Mouse (Mus musculus) hematopoietic stem cell, adult 5-6 weeks (primary cell): ENCODE results near the gene Ttll3. TPM values are rescaled to one million over a fixed set of nuclear protein-coding genes. Genes with fewer than 3 reads are reported as not detected.

Source experiments
- ATAC-seq, 2 experiments: fragments of 125-278 bp in 1 of 2; replicated peaks in 1 of 2; 2 replicates each; pipeline ENCODE4 v1.8.0; 2016 to 2017; ENCODE audit warnings: inconsistent platforms in 2 of 2, mild to moderate bottlenecking in 2 of 2, moderate number of reproducible peaks in 2 of 2, low read depth in 1 of 2, moderate TSS enrichment in 1 of 2; ENCODE audit not compliant: low FRiP score in 2 of 2, poor library complexity in 2 of 2, severe bottlenecking in 2 of 2, insufficient read depth in 1 of 2, low TSS enrichment in 1 of 2
- total RNA-seq: library from RNA; stranded (forward); fragments of 172-1452, 232-1000 nt; gene quantifications from 2 replicates; pipeline ENCODE4 v1.2.3, GENCODE M21; 2017

The Ttll3 gene
- total RNA-seq, 1 experiment from 2014 or later: 7.5 TPM

GRCm38 (mm10) chr6:113404649-113405448 lies 15.8 kb downstream of the Ttll3 start:
- no peak for ATAC-seq

DNA sequence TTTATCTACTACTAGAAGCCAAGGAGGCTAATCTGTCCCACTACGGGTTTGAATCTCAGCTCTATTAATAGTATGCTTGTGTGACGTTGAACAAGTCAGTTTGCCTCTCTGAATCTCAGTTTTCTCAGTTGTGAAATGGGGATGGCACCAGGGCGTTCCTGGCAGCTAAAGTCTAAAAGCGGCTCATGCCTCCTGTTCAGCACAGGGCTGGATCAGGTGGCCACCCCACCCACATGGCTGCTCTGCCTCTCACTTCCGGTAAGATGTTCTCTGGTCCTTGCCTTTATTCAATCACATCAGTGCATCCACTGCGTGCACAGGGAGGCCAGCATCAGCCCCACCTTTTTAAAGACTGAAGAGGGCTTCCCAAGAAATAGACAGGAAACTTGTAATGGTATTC lies 16.4 kb downstream of the Ttll3 start:
- no peak for ATAC-seq

DNA sequence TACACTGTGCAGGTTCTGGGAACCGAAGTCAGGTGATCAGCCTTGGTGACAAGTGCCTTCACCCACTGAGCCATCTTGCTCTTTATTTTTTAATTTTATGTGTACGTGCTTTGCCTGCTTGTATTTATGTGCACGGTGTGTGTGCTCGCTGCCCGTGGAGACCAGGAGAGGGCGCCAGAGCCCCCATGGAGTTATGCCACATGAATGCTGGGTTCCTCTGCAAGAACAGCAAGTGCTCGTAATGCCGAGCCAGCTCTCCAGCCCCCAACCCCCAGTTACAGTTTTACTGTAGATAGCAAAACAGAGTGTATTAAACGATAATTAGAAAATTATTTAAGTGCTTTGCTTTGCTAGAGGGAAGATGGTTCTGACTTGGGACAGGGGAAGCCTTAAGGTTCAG lies 17.6 kb downstream of the Ttll3 start:
- ATAC-seq: no peak

DNA sequence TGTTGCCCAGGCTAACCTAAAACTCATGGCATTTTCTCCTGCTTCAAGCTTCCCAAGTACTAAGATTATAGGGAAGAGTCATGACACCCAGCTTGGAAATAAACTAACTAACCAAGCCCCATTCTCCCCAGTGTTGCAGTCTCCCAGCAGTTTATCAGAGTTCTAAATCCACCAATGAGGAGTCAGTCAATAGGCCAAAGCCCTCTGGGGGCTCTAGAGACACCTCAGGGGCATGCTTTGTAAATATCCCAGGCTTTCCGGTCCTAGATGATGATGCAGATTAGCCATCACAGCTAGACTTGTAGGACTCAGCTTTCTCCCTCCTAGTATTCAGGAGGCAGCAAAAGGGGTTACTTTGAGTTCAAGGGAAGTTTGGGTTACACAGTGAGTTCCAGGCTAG lies 20.9 kb downstream of the Ttll3 start:
- ATAC-seq: no peak

DNA sequence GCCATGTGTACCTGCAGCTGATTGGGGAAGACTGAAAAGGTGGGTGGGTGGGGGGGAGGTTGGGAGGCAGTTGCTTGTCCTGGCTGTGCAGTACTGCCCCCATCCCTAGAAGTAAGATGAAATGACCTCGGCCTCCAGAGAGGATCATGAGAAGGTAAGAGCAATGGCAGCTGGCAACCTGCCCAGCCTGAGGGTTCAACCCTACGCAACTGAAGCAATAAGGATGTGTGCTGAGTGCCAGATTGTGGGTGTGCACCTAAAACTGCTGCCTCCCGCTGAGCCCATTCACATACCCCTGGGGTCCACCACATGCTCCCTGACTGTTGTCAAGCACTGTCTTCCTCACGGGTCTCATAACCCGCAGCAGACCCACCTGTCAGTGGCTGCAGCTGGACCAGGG lies 27.4 kb downstream of the Ttll3 start:
- ATAC-seq: no peak

- peak; percentile 26 to 33 for ATAC-seq
Measured at GRCm38 (mm10) chr6:113418441-113419198, 29.6 kb downstream of the Ttll3 start.

- peak; percentile 96 to 98 for ATAC-seq
Measured at GRCm38 (mm10) chr6:113419199-113419587, 30.1 kb downstream of the Ttll3 start, which contains the start of gene Rpusd3. Gene Rpusd3 (minus strand): TSS chr6:113419340.

- ATAC-seq: no peak
Measured at GRCm38 (mm10) chr6:113423000-113423399, 33.9 kb downstream of the Ttll3 start.

GRCm38 (mm10) chr6:113424187-113424586 lies 35.1 kb downstream of the Ttll3 start:
- no peak for ATAC-seq

GRCm38 (mm10) chr6:113426696-113427095 lies 37.6 kb downstream of the Ttll3 start:
- ATAC-seq: no peak

- peak; percentile 42 to 52; a peak in 2 of 4 replicates for ATAC-seq
Measured at GRCm38 (mm10) chr6:113427397-113427796, 38.3 kb downstream of the Ttll3 start.

DNA sequence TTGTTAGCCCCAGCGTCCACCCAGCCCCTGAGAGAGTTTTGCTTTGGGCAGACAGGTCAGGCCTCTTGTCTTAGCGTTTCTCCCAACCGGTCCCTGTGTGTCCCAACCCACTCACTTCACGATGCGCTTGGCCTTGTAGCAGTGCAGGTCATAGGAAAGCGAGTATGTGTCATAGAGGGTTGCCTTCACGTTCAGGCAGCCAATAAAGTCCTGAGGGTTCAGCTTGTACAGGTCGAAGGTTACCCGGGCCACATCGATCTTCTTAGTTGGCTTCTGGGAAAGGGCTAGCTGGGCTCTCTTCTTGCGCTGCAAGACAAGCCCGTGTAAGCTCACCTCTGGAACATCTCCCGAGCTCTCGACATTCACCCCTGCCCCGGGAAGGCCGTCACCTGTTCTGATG lies 38.9 kb downstream of the Ttll3 start:
- ATAC-seq: no peak

DNA sequence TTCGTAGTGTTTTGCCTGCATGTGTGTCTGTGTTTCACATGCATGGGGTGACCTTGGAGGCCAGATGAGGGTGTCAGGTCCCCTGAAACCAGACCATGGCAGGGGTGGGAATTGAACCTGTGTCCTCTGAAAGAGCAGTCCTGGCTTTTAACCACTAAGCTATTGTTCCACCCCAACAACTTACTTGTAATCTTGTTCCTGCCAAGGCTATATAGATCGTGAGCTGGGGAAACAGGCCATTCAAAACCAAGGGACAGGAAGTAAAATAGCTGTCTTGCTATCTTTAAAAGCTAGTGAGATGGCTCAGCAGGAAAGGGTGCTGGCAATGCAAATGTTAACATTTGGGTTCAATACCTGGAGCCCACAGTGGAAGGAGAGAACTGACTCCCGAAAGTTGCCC lies 40.9 kb downstream of the Ttll3 start:
- no peak for ATAC-seq

GRCm38 (mm10) chr6:113430846-113431245 lies 41.8 kb downstream of the Ttll3 start:
- no peak for ATAC-seq

GRCm38 (mm10) chr6:113431801-113432200 lies 42.7 kb downstream of the Ttll3 start:
- ATAC-seq: no peak

GRCm38 (mm10) chr6:113433661-113434060 lies 44.6 kb downstream of the Ttll3 start:
- no peak for ATAC-seq

DNA sequence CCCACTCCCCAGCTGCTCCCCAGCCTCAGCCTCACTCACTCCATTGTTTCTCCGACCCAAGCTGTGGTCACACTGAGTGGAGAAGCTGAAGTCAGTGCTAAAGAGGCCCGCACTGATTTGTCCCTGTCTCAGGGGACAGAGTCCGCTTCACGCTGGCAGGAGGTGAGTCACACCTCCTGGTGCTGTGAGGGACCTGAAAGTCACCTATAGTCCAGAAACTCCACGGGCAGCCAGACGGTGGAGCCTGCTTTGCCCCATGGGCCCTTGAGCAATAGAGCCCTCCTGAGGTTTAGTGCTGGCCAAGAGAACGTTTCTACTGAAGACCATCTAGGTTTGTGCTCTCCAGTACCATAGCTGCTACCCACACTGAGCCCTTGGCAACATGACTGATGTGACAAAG lies 45.6 kb downstream of the Ttll3 start:
- ATAC-seq: no peak

GRCm38 (mm10) chr6:113435664-113436205 lies 46.7 kb downstream of the Ttll3 start, which contains the start of gene Cidec:
Gene Cidec (minus strand): TSS chr6:113435760.
- no peak for ATAC-seq
